Mouse (Mus musculus) kidney, embryonic 15.5 days (tissue): ENCODE results near the gene Ak2. TPM values are rescaled to one million over a fixed set of nuclear protein-coding genes. Genes with fewer than 3 reads are reported as not detected.

Experiments
- ATAC-seq: fragments of 200-750 bp; cut with Nextera tagmentation; replicated peaks from 2 replicates; pipeline ENCODE4 v1.8.0; 2017; ENCODE audit warnings: moderate TSS enrichment; ENCODE audit not compliant: low FRiP score
- H3K27ac ChIP-seq: fragments of 300-500 bp; sonication (generic); 2 replicates; pipeline ENCODE4 v1.5.1; 2015; ENCODE audit warnings: mild to moderate bottlenecking, inconsistent platforms
- H3K27me3 ChIP-seq: fragments of 300-500 bp; sonication (generic); 2 replicates; pipeline ENCODE4 v1.6.1; 2015; ENCODE audit warnings: inconsistent platforms
- H3K36me3 ChIP-seq: fragments of 300-500 bp; sonication (generic); 2 replicates; pipeline ENCODE4 v1.6.1; 2015; ENCODE audit warnings: inconsistent platforms
- H3K4me1 ChIP-seq: fragments of 300-500 bp; sonication (generic); 2 replicates; pipeline ENCODE4 v1.6.1; 2015; ENCODE audit warnings: inconsistent platforms
- H3K4me2 ChIP-seq: fragments of 300-500 bp; sonication (generic); 2 replicates; pipeline ENCODE4 v1.6.1; 2015; ENCODE audit warnings: moderate library complexity, mild to moderate bottlenecking, inconsistent platforms
- H3K4me3 ChIP-seq: fragments of 300-500 bp; sonication (generic); replicated peaks from 2 replicates; pipeline ENCODE4 v1.5.1; 2015; ENCODE audit warnings: mild to moderate bottlenecking, inconsistent platforms
- H3K9ac ChIP-seq: fragments of 300-500 bp; sonication (generic); 2 replicates; pipeline ENCODE4 v1.6.1; 2015; ENCODE audit warnings: mild to moderate bottlenecking, inconsistent platforms
- H3K9me3 ChIP-seq: fragments of 300-500 bp; sonication (generic); replicated peaks from 2 replicates; pipeline ENCODE4 v1.6.1; 2016; ENCODE audit warnings: inconsistent platforms
- WGBS: fragments of 180-500 bp; shearing (Covaris S2); methylation state at CpG from one replicate; pipeline ENCODE4 v1.1.7; 2015; ENCODE audit warnings: mixed read lengths; 5-methylcytosine and 5-hydroxymethylcytosine counted together
- polyA plus RNA-seq: library from polyadenylated mRNA; unstranded; fragments of >200 nt; fragmentation: Nextera tagmentation; extraction: Ambion mirVana; gene quantifications from 2 replicates; pipeline ENCODE4 v1.2.1, GENCODE M21; 2015

Gene Ak2
- polyA plus RNA-seq, 1 experiment from 2014 or later: 224 TPM

DNA sequence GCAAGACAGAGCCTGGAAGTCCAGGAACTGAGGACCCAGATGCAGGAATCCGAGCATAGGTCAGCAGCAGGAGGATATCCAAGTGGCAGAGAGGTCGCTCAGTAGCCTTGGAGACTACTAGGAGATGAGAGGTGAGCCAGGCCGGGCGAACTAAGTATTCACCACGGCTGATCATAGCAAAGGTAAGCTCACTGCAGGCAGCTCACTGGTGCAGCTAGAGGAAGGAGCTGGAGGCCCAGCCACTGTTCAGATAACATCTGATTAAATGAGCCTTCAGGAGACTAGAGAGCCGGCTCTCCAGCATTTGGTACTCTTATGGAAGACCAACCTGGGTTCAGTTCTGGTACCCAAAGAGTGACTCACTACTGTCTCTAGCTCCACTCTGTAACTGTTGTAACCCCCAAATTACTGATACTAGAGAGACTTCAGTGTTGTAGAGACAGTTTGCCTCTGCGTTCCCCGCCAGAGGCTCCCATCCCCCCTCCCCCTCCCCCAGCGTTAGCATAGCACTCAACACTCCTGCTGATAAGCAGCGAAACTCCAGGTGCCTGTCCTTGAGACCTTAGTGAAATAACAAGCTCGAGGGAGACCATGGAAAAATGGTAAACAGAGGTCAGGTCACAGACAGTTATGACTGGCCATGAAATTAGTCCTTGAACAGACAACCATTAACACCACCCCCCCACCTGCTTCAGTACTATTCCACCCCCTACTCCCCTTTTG is 59.9 kb downstream of the Ak2 start:
- ATAC-seq: no peak
- Histone ChIP-seq H3K9me3 (no peaks in the 10 kb centered on the region), H3K4me2 (no peak overlapping the region), H3K4me3 (no peak overlapping the region), H3K9ac (no peak overlapping the region), H3K27ac (no peak overlapping the region), H3K36me3 (no peaks in the 10 kb centered on the region), H3K27me3 (peaks cover 52% of the 10 kb centered on the region), H3K4me1 (peaks cover 22% of the 10 kb centered on the region)
- 31% methylated on average over 11 of the region's 11 CpGs for WGBS

DNA sequence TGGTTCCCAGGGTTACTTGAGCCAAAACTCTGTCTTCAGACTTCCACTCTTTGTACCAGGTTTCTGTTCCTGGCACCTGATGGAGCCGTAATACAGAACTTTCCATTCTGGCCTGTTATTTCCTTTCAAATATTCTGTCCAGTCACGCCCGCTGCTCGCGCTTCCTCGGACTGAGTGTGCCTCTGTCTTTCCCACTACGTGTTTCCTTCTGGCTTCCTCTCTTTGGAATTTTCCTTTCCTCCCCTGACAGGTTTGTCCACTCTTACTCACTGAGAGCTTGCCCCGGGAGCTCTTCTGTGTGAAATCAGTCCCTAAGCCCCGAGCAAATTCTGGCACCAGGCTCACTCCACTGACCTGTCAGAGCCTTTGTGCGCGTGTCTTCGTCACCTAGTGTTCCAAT is 63.0 kb downstream of the Ak2 start:
- Histone ChIP-seq H3K9ac (no peak overlapping the region), H3K36me3 (no peaks in the 10 kb centered on the region), H3K4me1 (peaks cover 17% of the 10 kb centered on the region), H3K9me3 (no peaks in the 10 kb centered on the region), H3K27me3 (peaks cover 24% of the 10 kb centered on the region), H3K27ac (no peak overlapping the region), H3K4me3 (no peak overlapping the region), H3K4me2 (no peak overlapping the region)
- 78% methylated on average over 12 of the region's 12 CpGs for WGBS
- ATAC-seq: no peak

DNA sequence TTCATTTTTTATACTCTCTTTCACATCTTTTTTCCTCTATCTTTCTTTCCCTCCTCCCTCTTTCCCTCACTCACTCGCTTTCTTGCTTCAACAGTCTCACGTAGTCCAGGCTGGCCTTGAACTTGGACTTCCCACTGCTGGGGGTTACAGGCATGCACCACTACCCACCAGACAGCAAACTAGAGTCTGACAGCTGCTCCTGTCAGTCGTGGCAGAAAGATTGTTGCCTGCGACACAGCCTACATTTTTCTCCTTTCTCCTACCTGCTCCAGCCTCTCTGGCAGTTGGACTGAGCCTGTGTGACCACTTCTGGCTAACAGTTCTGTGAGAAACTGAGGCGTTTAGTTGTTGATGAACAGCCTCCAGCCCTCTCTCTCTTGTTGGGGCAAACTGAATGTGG is 63.8 kb downstream of the Ak2 start:
- WGBS: 81% methylated on average over 5 of the region's 5 CpGs
- Histone ChIP-seq H3K4me3 (no peak overlapping the region), H3K27me3 (peaks cover 16% of the 10 kb centered on the region), H3K36me3 (no peaks in the 10 kb centered on the region), H3K4me2 (no peak overlapping the region), H3K9me3 (no peaks in the 10 kb centered on the region), H3K4me1 (peaks cover 17% of the 10 kb centered on the region), H3K9ac (no peak overlapping the region), H3K27ac (no peak overlapping the region)
- ATAC-seq: no peak

- H3K9ac ChIP-seq: peak overlapping the region; percentile 92
- 4% methylated on average over 44 of the region's 44 CpGs for WGBS
- peak; percentile 96 for ATAC-seq
- no peaks in the 10 kb centered on the region for H3K36me3 ChIP-seq
- H3K4me1 ChIP-seq: peaks cover 17% of the 10 kb centered on the region
- no peaks in the 10 kb centered on the region for H3K9me3 ChIP-seq
- no peaks in the 10 kb centered on the region for H3K27me3 ChIP-seq
- H3K4me2 ChIP-seq: peak overlapping the region; percentile 100
- peak overlapping the region; percentile 92 for H3K27ac ChIP-seq
- peak overlapping the region; percentile 84 for H3K4me3 ChIP-seq
Observed at GRCm38 (mm10) chr4:129057533-129058206, 65.9 kb downstream of the Ak2 start.

GRCm38 (mm10) chr4:129058207-129059092 is 66.7 kb downstream of the Ak2 start, which contains the start of gene Rnf19b:
Rnf19b (plus strand) TSS chr4:129058271.
- Histone ChIP-seq H3K9me3 (no peaks in the 10 kb centered on the region), H3K27ac (peak within 1 kb of the TSS; percentile 92), H3K27me3 (no peaks in the 10 kb centered on the region), H3K9ac (peak within 1 kb of the TSS; percentile 92), H3K4me2 (peak within 1 kb of the TSS; percentile 100), H3K36me3 (no peaks in the 10 kb centered on the region), H3K4me3 (peak within 1 kb of the TSS; percentile 84), H3K4me1 (peaks cover 19% of the 10 kb centered on the region)
- ATAC-seq: peak; percentile 72
- WGBS: under 1% methylated on average over 99 of the region's 107 CpGs

- peaks cover 19% of the 10 kb centered on the region for H3K4me1 ChIP-seq
- peak overlapping the region; percentile 84 for H3K4me3 ChIP-seq
- WGBS: 3% methylated on average over 13 of the region's 13 CpGs
- H3K4me2 ChIP-seq: peak overlapping the region; percentile 100
- 0 out of 2 replicates have a peak, but pooled peaks have one; percentile 14 for ATAC-seq
- no peaks in the 10 kb centered on the region for H3K36me3 ChIP-seq
- H3K9me3 ChIP-seq: no peaks in the 10 kb centered on the region
- no peaks in the 10 kb centered on the region for H3K27me3 ChIP-seq
- H3K9ac ChIP-seq: peak overlapping the region; percentile 92
- peak overlapping the region; percentile 92; the same call in 1 of the 2 replicates for H3K27ac ChIP-seq
Observed at GRCm38 (mm10) chr4:129059125-129059551, 67.4 kb downstream of the Ak2 start.

- 0 out of 2 replicates have a peak overlapping the region, but pooled peaks have one; percentile 92 for H3K9ac ChIP-seq
- H3K4me3 ChIP-seq: peak overlapping the region; percentile 84
- no peak for ATAC-seq
Observed at GRCm38 (mm10) chr4:129059922-129060321, 68.2 kb downstream of the Ak2 start.

More at GRCm38 (mm10) chr4:129059922-129060321, 68.2 kb downstream of the Ak2 start:
- H3K27me3 ChIP-seq: no peaks in the 10 kb centered on the region
- H3K27ac ChIP-seq: no peak overlapping the region
- no peaks in the 10 kb centered on the region for H3K9me3 ChIP-seq
- WGBS: 10% methylated on average over 4 of the region's 4 CpGs
- H3K4me2 ChIP-seq: peak overlapping the region; percentile 100
- no peaks in the 10 kb centered on the region for H3K36me3 ChIP-seq
- peaks cover 19% of the 10 kb centered on the region for H3K4me1 ChIP-seq

Other genes starting within 250 kb of the Ak2 start
- gene A3galt2, start 236.6 kb upstream of the Ak2 start, polyA plus RNA-seq: 0.22 and 0.28 TPM in 2 replicates
- gene Zfp362, start 185.9 kb upstream of the Ak2 start, polyA plus RNA-seq: 37.5 and 43.8 TPM in 2 replicates
- gene Trim62, start 108.4 kb upstream of the Ak2 start, polyA plus RNA-seq: 6.8 and 7.1 TPM in 2 replicates
- gene Azin2, start 29.5 kb upstream of the Ak2 start, polyA plus RNA-seq: 19.4 and 20.3 TPM in 2 replicates
- 7.1 TPM in 2 replicates for gene Rnf19b, start 66.3 kb downstream of the Ak2 start, polyA plus RNA-seq
- gene Tmem54, start 113.6 kb downstream of the Ak2 start, polyA plus RNA-seq: 9.2 TPM in 2 replicates
- gene Hpca, start 130.1 kb downstream of the Ak2 start, polyA plus RNA-seq: 2.0 and 2.8 TPM in 2 replicates
- 5.1 and 5.5 TPM in 2 replicates for gene Fndc5, start 145.0 kb downstream of the Ak2 start, polyA plus RNA-seq
- gene S100pbp, start 197.8 kb downstream of the Ak2 start, polyA plus RNA-seq: 24.3 and 25.9 TPM in 2 replicates
- gene Yars, start 197.8 kb downstream of the Ak2 start, polyA plus RNA-seq: 81.3 and 87.4 TPM in 2 replicates